Mouse (Mus musculus) heart, adult 8-10 months (tissue): Measurements from ENCODE around the gene Syna. TPM values are rescaled to one million over a fixed set of nuclear protein-coding genes. Genes with fewer than 3 reads are reported as not detected.

Experiments used
- DNase-seq: peaks from one replicate; pipeline ENCODE4 v3.0.0; 2022; ENCODE audit warnings: low spot score
- total RNA-seq, 4 experiments: library from RNA; stranded (reverse); gene quantifications; 2 replicates each; pipeline ENCODE4 v1.2.4; 2022

Gene Syna
- total RNA-seq, 4 experiments from 2014 or later: not detected

DNA sequence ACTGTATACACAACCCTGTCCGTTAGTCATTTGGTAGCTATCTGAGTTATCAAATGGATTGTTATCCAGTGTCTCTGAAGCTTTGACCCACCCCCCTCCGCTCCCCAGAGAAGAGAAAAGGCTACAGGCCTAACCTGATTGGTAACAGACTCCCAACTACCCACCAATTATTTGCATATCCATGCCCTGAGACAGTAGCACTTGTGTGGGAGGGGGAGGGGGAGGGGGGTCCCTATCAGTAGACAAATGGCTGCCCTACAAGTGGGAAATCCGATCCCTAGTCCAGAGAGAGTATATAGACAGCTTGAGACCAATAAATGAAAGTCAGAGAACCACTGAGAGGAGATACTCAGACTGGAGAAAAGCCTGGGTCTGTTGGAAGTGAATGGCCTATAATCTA is 8.1 kb upstream of the Syna start:
- DNase-seq: no peak

GRCm38 (mm10) chr5:134567445-134567844 is 7.5 kb upstream of the Syna start:
- DNase-seq: no peak

GRCm38 (mm10) chr5:134565696-134566095 is 5.7 kb upstream of the Syna start:
- DNase-seq: no peak

GRCm38 (mm10) chr5:134564272-134564671 is 4.3 kb upstream of the Syna start:
- no peak for DNase-seq

DNA sequence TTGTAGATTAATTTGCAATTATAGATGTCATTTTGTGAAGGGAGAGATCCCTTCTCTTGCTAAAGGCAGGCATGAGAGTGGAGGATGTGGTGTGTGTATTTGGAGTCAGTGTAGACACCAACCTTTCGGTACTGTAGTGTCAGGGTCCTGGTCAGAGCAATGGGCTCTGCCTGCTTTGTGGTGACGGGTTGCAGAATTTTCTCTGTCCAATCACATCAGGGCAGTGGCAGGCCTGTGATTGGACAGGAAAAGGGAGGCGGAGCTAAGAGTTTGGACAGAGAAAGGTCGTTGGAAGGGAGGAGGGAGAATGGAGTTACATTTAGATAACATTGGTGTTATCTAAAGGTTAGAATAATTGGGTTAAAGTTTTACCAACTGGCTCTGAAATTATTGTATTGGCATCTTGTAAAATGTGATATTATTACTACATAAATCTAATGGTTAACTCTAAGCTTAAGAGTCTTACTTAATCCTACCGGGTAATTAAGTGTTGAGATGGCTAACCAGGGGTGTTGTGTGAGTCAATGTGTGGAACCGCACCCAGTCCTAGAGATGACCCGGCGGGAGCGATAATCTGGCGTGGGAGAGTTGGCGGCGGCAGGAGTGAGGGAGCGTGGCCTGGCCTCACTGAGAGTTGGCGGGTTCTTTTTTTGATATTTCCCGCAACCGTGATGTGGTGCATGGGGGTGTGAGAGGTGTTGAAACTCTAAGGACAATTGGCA is 640 bp upstream of the Syna start:
- DNase-seq: no peak

DNA sequence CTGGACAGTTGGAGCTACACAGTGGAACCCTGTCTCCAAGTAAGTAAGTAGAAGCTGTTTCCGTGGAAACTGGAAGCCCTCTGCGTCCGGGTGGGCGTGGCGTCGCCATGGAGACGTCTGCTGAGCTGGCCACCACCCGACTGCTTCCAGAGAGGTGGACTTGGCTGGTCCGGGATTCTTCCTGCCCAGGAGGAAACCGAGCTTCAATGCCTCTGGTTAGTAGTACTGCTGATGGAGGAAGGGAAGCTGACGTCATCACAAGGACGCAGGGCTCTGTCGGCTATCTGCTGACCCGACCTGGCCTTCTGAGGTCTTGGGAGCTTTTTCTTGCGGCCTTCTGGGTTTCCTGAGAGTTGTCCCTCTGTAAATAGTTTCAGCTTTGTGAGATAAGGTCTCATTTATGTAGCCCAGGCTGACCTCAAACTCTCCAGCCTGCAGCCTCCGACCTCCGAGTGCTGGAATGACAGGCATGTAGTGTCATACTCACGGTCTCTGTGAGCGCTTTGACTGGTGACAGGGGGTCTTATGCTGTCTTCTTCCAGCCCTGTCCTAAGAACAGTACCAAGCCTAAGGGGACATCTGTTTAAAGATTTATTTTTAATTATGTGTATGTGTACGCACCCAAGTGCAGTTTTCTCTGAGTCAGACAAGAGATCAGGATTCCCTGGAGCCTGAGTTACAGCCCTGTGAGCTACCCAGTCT is 4.4 kb downstream of the Syna start:
- peak; percentile 88 for DNase-seq

GRCm38 (mm10) chr5:134553951-134554546 is 5.9 kb downstream of the Syna start:
- DNase-seq: no peak

- peak; percentile 96 for DNase-seq
Measured at GRCm38 (mm10) chr5:134552110-134552972, 7.6 kb downstream of the Syna start, which contains the start of gene Clip2. Gene Clip2, minus strand, starts transcription at chr5:134552434.

DNA sequence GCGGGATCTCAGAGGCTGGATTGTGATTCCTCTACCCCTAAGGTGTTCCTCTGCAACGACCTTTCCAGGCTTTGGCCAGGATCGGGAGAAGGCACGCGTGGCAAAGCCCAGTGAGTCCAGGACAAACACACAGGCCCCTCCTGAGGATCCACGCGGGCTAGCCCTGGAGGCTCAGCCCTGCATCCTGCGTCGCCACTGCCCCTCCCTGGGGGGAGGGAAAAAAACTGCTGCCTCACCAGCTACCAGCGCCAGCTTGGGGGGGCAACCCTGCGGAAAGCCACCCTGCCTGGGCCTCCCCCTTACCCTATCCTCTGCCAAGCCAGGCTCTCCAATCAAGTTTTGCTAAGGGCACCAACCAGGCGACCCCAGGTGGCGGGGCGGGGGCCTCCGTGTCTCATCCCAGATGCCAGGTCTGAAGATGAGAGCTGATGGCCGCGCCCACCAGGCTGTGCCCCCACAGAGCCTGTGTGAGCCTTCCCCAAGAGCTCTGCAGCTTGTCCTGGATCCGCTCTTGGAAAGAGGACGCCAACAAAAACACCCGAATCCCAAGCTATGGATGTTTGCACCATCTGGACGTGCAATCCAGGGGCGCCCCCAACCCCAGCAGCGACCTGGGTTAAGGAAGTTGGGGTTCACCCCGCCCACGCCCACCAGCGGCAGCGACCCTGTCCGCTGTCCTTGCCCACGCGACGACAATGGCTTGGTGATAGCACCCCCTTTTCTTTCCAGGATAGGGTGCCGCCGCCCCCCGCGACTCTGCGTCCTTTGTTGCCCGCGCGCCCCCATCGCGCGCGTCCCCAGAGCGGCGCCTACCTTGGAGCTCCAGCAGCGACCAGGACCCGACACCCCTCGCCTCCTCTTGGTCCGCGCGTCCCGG is 8.5 kb downstream of the Syna start:
- DNase-seq: peak; percentile 36

DNA sequence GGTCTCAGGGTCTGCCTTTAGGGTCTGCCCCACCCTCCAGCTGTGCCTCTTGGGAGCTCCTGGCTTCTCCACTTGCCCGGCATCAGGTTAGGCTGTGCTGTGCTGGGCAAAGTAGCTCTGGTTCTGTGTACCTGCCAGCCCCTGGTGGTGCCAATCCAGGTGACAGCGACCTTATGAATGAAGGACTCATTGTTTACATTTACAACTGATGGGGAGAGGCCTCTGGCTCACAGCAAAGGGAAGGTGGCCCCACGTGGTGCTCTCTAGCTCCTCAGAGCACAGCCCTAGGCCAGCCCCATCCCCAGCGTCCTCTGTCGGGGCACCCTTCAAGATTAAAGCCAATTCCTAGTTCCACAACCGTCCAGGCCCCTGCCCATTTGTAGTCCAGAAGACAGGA is 9.1 kb downstream of the Syna start:
- DNase-seq: no peak

- DNase-seq: no peak
Measured at GRCm38 (mm10) chr5:134549640-134550168, 10.3 kb downstream of the Syna start.

DNA sequence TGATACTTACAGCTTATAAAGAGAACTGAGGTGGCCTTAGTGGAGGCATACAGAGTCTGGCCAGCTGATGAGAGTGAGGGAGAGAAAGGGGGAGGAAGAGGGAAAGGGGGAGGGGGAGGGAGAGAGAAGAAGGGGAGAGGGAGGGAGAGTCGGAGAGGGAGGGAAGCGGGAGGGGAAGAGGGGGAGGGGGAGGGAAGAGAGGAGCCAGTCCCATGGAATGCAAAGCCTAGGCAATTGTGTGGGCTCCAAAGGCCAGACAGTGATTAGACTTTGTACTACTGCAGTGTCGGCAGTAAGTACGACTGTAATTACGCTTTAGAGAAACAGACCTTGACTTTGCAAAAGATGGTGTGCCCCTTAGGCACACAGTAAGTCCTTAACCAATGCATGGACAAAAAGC is 11.7 kb downstream of the Syna start:
- DNase-seq: no peak

DNA sequence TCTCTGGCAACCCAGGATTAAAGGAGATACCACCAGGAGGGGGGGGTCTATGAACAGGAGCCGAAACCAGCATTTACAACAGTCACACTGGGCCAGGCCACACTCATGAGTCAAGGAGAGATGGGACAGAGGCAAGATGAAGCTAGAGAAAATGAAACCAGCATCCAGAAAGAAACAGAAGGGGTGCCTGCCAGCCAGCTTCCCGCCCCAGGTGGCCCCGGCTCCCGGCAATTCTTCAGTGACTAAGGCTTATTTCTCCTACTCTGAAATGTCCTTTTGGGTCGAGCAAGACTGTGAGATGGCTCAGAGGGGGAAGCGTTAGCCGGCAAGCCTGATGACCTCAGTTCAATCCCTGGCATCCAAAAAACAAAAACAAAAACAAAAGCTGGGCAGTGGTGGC is 13.2 kb downstream of the Syna start:
- no peak for DNase-seq

- no peak for DNase-seq
Measured at GRCm38 (mm10) chr5:134545242-134545629, 14.7 kb downstream of the Syna start.

DNA sequence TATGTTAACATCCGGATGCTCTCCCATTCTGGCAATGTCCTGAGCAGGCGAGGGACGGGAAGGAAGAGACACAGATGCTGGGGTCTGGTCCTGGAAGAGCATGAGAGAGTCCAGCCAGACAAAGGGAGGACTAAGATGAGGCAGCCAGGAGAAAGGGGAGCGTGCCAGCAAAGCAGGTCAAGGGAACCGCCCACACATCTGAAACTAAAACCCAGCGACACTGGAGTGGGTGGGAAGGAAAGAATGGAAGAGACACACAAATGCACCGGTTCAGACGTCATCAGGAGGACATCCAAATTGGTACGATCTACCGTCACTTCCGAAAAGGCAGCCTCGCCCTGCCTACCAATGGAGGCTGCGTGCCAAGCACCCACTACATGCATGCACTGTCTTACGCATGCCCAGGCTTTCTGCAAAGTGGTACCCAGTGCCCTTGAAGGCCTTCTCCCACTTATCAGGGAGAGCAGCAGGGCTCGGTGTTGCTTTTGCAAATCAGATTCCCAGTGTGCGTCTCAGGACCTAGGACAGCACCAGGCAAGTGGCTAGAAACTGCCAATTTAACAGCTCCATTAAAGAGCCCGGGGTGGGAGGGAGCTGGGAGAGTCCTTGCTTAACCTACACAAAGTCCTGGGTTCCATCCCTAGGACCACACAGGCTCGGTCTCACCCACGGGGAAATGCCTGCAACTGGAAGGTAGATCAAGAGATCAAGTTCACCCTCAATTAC is 15.3 kb downstream of the Syna start:
- peak; percentile 54 for DNase-seq

DNA sequence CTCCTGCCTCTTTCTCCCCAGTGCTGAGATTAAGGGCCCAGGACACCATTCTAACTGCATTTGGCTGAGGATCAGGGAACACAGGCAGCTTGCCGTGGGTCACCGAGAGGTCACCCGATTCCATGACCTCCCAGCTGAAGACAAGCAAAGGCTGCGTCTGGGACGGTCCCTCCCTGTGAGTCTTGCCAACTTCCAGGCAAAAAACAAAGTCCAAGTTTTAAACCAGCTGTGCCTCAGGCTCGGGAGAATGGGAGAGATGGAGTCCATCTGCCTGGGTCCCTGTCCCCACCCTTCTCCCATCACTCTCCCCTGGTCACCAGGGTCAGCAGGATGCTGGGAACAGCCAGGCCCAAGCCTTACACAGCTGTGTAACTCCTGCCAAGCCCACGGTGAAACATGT is 18.3 kb downstream of the Syna start:
- DNase-seq: peak; percentile 91

DNA sequence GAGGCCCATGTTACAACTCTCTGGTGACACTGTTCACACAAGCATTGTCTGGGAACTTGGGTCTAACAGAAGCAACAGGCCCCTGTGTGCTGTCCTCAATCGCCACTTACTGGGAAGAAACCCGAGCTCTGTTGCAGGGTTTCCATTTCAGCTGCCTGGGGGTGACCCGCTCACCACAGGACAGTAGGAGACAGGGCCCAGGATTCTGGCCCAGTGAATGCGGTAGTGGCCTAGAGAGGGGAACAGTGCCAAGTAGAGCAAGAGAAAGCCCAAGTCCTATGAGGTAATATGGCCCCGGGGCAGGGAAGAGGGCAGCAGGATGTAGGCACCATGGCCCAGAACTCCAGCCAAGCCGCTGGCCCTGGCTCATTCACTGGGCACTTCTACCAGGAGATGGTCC is 19.1 kb downstream of the Syna start:
- peak; percentile 45 for DNase-seq

GRCm38 (mm10) chr5:134539891-134540290 is 20.1 kb downstream of the Syna start:
- peak; percentile 84 for DNase-seq

DNA sequence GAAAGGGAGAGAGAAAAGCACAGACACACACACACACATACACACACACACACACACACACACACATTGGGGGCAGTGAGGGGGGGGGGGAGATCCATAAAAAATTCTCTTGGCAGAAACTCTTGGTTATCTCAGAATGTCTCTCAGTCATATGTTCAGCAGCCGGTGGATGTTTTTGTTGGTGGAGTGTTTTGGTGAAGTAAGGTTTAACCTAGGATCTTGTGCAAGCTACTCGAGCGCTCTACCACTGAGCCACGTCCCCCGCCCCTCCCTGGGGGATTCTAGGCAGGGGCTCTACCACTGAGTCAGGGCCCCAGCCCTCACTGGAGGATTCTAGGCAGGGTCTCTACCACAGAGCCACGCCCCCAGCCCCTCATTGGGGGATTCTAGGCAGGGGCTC is 23.9 kb downstream of the Syna start:
- no peak for DNase-seq

- DNase-seq: no peak
Measured at GRCm38 (mm10) chr5:134532417-134532816, 27.6 kb downstream of the Syna start.
